Mouse (Mus musculus): ENCODE data around the gene Slf2. TPM values are rescaled to one million over a fixed set of nuclear protein-coding genes. Genes with fewer than 3 reads are reported as not detected.

The Slf2 gene
- polyA plus RNA-seq, 1 experiment from 2014 or later = 25.8 TPM

DNA sequence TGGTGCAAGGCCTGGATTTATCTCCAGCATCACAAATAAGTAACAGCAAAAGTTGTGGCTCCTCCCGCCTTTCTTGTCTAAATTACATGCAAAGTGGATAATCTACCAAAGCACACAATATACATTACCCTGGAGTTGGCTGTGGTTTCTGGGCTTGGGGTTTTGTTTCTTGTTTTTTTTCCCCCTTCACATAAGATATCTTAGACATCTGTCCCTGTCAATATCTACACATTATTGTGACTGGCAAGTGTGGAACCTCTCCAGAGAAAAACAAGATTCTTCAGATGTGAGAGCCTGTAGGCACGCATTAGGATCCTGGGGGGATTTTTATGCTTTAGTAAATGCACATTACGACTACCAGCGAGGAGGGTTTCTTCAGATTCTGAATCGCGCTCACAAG, 12.8 kb upstream of the Slf2 start:
- no peak overlapping the region for H3K9ac ChIP-seq
- no peak overlapping the region for H3K4me3 ChIP-seq
- WGBS (ENCODE audit: insufficient replicate concordance) = 73% methylated on average over 6 of the region's 6 CpGs
- no peaks in the 10 kb centered on the region for H3K27me3 ChIP-seq (replicated peaks)
- 0 out of 2 replicates have a peak, but pooled peaks cover 7% of the 10 kb centered on the region for H3K4me1 ChIP-seq
- H3K36me3 ChIP-seq = no peaks in the 10 kb centered on the region
- no peak overlapping the region for H3K27ac ChIP-seq
- H3K9me3 ChIP-seq (replicated peaks) = no peaks in the 10 kb centered on the region
- ATAC-seq = no peak
- no peak overlapping the region for H3K4me2 ChIP-seq

DNA sequence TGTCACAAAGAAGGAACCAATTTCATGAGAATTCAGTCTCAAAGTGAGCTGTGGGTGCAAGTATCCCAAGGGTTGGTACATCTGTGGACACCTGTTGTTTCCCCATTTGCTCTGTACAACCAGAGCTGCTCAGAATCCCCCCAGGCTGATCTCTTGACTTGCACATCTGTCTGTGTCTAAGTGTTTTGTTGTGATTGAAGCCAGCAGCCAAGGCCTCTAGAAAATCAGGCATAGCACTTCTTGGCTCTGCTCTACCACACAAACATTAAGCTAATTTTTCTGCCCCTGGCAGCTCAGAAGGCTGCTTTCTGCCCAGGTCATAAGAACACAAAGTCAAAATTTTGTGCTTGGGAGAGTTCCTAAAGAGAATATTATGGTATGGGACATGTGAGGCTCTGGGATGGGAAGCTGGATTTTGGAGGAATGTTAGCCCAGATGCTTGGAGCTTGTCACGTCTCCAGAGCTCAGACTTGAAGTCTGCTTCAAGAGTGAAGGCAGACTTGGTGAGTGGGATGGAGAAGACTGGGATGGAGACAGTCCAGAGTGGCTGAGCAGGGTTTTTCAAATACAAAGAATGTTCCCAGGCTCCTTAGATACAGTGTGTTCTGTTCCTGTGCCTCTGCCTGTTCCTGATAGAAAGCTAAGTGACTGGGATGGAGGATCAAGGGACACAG, 9.3 kb upstream of the Slf2 start:
- Histone ChIP-seq H3K27ac (no peak overlapping the region), H3K4me2 (no peak overlapping the region), H3K4me3 (no peak overlapping the region), H3K36me3 (no peaks in the 10 kb centered on the region), H3K9me3 (replicated peaks) (no peaks in the 10 kb centered on the region), H3K9ac (no peak overlapping the region), H3K4me1 (no peaks in the 10 kb centered on the region), H3K27me3 (replicated peaks) (no peaks in the 10 kb centered on the region)
- 30% methylated on average over 1 of the region's 1 CpGs for WGBS (ENCODE audit: insufficient replicate concordance)
- no peak for ATAC-seq

DNA sequence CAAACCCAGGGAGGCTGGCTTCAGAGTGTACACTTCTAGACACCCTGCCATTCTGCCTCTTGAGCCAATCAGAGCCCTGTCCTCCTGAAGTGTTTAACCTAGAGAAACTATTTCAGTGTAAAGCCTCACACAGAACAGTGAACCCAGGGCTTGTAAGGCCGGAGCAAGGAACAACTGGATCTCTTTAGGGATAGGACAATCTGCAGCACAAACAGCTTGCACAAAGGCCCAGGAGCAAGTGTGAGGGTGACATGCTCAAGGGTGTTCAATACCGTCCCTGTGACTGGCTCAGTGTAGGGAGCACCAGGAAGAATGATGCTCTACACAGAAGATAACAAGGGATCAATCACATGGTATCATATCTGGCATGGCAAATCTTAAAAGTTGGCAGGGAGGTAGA, 8.4 kb upstream of the Slf2 start:
- H3K36me3 ChIP-seq = no peaks in the 10 kb centered on the region
- H3K4me3 ChIP-seq = no peak overlapping the region
- 0 out of 2 replicates have a peak, but pooled peaks cover under 1% of the 10 kb centered on the region for H3K27me3 ChIP-seq (replicated peaks)
- H3K9ac ChIP-seq = no peak overlapping the region
- no peak overlapping the region for H3K4me2 ChIP-seq
- no peak for ATAC-seq
- WGBS (ENCODE audit: insufficient replicate concordance) = 56% methylated on average over 2 of the region's 2 CpGs
- no peaks in the 10 kb centered on the region for H3K9me3 ChIP-seq (replicated peaks)
- peaks cover under 1% of the 10 kb centered on the region; the same call in 1 of the 2 replicates for H3K4me1 ChIP-seq
- H3K27ac ChIP-seq = no peak overlapping the region

DNA sequence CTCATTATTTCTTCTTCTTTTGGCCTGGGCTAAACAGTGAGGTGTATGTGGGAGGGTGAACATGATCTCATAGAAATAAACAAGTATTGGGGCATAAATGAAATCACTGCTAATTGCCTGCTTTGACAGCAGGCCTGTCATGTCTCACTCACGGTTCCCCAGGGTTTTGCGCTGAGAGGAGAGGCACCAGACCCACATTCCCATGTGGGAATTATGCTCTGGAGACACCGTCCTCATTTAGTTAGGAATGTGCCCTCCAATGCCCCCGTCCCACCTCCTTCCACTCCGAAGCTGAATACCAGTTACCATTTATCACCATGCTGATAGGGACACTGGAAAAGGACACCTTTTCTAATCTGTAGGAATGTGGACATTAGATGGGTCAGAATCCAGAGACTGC, 6.3 kb upstream of the Slf2 start:
- Histone ChIP-seq H3K9me3 (replicated peaks) (no peaks in the 10 kb centered on the region), H3K36me3 (no peaks in the 10 kb centered on the region), H3K27ac (no peak overlapping the region), H3K4me1 (peaks cover 14% of the 10 kb centered on the region), H3K27me3 (replicated peaks) (0 out of 2 replicates have a peak, but pooled peaks cover 3% of the 10 kb centered on the region), H3K4me3 (no peak overlapping the region), H3K4me2 (no peak overlapping the region), H3K9ac (no peak overlapping the region)
- WGBS (ENCODE audit: insufficient replicate concordance) = 67% methylated on average over 5 of the region's 5 CpGs
- ATAC-seq = no peak

DNA sequence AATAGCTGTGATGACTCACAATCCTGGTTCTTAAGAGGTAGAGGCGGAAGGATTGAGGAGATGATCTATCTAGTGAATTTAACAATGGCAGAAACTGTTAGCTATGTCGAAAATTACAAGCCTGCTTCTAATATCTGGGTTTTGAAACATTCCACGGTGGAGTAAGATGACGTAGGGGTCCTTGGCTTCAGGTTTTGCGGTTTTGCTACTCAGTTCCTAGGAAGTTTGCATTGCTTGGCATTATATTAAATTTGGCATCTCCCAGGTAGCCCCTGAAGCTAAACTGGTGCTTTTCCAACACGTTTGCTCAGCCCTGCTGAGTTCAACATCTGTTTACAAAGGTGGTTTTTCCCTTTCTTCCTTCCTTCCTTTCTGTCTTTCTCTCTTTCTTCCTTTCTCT, 4.2 kb upstream of the Slf2 start:
- 0 out of 2 replicates have a peak, but pooled peaks cover 3% of the 10 kb centered on the region for H3K27me3 ChIP-seq (replicated peaks)
- H3K9me3 ChIP-seq (replicated peaks) = no peaks in the 10 kb centered on the region
- H3K4me1 ChIP-seq = peaks cover 24% of the 10 kb centered on the region
- no peak overlapping the region for H3K4me3 ChIP-seq
- H3K27ac ChIP-seq = no peak overlapping the region
- WGBS (ENCODE audit: insufficient replicate concordance) = 59% methylated on average over 6 of the region's 6 CpGs
- H3K36me3 ChIP-seq = no peaks in the 10 kb centered on the region
- H3K9ac ChIP-seq = no peak overlapping the region
- H3K4me2 ChIP-seq = no peak overlapping the region
- ATAC-seq = no peak

DNA sequence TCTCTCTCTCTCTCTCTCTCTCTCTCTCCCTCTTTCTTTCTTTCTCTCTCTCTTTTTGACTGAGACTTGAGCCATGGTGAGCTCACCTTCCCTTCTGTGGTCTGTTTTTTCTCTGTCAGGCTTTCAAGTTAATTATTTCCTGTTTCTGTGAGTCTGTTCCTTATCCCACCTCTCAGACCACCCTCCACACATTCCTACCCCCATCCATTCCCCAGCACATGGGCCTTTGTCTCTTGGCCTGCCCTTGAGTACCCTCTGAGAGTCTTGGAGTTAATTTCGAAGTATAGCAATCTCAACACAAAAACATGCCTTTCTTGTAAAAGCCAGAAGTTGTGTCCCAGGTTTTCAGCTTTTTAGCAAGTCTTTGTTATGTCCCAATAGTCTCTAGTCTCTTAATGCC, 3.7 kb upstream of the Slf2 start:
- 0 out of 2 replicates have a peak, but pooled peaks cover 3% of the 10 kb centered on the region for H3K27me3 ChIP-seq (replicated peaks)
- no peak overlapping the region for H3K4me2 ChIP-seq
- ATAC-seq = no peak
- no peaks in the 10 kb centered on the region for H3K9me3 ChIP-seq (replicated peaks)
- no peak overlapping the region for H3K27ac ChIP-seq
- H3K4me3 ChIP-seq = no peak overlapping the region
- no peaks in the 10 kb centered on the region for H3K36me3 ChIP-seq
- H3K4me1 ChIP-seq = peaks cover 27% of the 10 kb centered on the region
- no peak overlapping the region for H3K9ac ChIP-seq
- WGBS (ENCODE audit: insufficient replicate concordance) = 32% methylated on average over 1 of the region's 1 CpGs

DNA sequence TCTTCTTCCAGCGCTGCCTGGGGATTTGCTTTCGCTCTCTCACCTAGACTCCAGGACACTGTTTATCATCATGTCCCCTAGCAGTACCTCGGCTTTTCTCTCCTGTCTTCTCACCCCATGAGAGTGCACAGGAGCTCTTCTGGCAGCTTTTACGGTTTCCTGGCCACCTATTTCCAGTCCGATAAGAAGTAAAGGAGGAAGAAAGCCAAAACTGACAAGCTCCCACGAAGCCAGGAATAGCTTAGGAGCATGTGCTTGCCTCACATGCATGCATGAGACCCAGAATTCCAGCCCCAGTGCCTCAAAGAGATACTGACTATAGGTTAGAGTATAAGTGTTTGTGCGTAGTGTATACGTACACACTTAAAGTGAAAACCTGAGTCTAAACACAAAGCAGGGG, 2.8 kb upstream of the Slf2 start:
- H3K4me2 ChIP-seq = 0 out of 2 replicates have a peak overlapping the region, but pooled peaks have one; percentile 21
- peak overlapping the region; percentile 48; the same call in 1 of the 2 replicates for H3K27ac ChIP-seq
- peaks cover 34% of the 10 kb centered on the region for H3K4me1 ChIP-seq
- H3K9ac ChIP-seq = no peak overlapping the region; the same call in 1 of the 2 replicates
- no peak overlapping the region for H3K4me3 ChIP-seq
- peaks cover 5% of the 10 kb centered on the region for H3K36me3 ChIP-seq
- H3K9me3 ChIP-seq (replicated peaks) = no peaks in the 10 kb centered on the region
- WGBS (ENCODE audit: insufficient replicate concordance) = 36% methylated on average over 8 of the region's 8 CpGs
- H3K27me3 ChIP-seq (replicated peaks) = 0 out of 2 replicates have a peak, but pooled peaks cover 3% of the 10 kb centered on the region
- ATAC-seq = no peak

DNA sequence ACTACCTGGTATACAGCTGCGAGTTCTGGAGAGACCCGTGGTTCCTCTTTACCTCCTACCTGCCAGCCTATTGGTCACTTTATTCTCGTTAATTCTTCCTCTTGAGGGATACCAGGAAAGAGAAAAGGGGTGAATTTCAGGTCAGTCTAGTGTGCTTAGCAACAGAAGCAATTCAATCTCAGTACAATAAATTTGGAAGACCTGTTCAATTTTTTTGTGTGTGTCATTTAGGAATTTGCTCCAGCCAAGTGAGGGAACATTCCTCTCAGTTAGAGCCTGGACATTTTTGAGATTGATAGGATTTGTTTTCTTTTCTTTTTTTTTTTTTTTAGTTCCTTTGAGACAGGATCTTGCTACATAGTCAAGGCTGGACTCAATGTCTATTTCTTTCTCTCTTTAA, 1.7 kb upstream of the Slf2 start:
- no peaks in the 10 kb centered on the region for H3K9me3 ChIP-seq (replicated peaks)
- H3K4me3 ChIP-seq = no peak overlapping the region
- H3K27me3 ChIP-seq (replicated peaks) = 0 out of 2 replicates have a peak, but pooled peaks cover 3% of the 10 kb centered on the region
- peaks cover 38% of the 10 kb centered on the region for H3K4me1 ChIP-seq
- 35% methylated on average over 3 of the region's 3 CpGs for WGBS (ENCODE audit: insufficient replicate concordance)
- H3K36me3 ChIP-seq = peaks cover 14% of the 10 kb centered on the region
- no peak overlapping the region for H3K9ac ChIP-seq
- no peak overlapping the region for H3K4me2 ChIP-seq
- no peak overlapping the region for H3K27ac ChIP-seq
- ATAC-seq = no peak

DNA sequence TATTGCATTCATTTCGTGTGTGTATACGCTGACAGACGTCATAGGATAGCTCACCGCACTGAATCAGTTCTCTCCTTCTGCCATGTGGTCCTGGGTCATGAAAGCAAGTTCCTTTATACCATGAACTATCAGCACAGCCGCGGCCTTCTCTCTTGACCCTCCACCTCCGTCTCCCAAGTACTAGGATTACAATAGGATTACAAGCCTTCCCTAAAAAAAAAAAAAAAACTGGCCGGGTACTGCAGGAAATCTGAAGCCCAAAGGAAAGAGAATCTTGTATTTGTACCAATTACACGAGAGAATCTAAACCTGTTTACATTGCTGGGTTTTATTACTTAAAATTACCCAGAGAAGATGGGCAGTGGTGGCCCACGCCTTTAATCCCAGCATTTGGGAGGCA, 1.3 kb upstream of the Slf2 start:
- Histone ChIP-seq H3K36me3 (peaks cover 17% of the 10 kb centered on the region), H3K27me3 (replicated peaks) (0 out of 2 replicates have a peak, but pooled peaks cover 3% of the 10 kb centered on the region), H3K4me2 (peak overlapping the region; percentile 88), H3K4me3 (no peak overlapping the region), H3K9me3 (replicated peaks) (no peaks in the 10 kb centered on the region), H3K9ac (no peak overlapping the region), H3K27ac (no peak overlapping the region), H3K4me1 (peaks cover 38% of the 10 kb centered on the region)
- 58% methylated on average over 10 of the region's 10 CpGs for WGBS (ENCODE audit: insufficient replicate concordance)
- ATAC-seq = no peak

DNA sequence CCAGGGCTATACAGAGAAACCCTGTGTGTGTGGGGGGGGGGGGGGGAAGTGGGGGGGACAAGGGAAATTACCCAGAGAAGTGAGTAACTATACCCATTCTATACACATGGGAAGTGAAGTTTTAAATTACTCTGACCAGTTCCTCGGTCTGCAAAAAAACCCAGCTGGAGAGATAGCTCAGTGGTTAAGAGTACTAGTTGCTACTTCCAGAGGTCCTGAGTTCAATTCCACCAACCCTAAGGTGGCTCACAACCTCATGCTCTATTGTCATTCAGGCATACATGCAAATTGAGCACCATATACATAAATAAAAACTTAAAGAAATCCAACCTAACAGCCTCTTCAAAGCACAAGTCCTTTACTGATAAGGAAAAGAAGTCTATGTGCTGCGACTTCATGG, 829 bp upstream of the Slf2 start:
- 29% methylated on average over 2 of the region's 2 CpGs for whole genome bisulfite sequencing (ENCODE audit: insufficient replicate concordance)
- ATAC-seq = no peak
- Histone ChIP-seq H3K4me2 (peak overlapping the region; percentile 88), H3K27me3 (replicated peaks) (0 out of 2 replicates have a peak, but pooled peaks cover 3% of the 10 kb centered on the region), H3K27ac (peak overlapping the region; percentile 75; the same call in 1 of the 2 replicates), H3K9me3 (replicated peaks) (no peaks in the 10 kb centered on the region), H3K4me1 (peaks cover 38% of the 10 kb centered on the region), H3K4me3 (peak overlapping the region; percentile 94), H3K36me3 (peaks cover 21% of the 10 kb centered on the region), H3K9ac (peak overlapping the region; percentile 87)

DNA sequence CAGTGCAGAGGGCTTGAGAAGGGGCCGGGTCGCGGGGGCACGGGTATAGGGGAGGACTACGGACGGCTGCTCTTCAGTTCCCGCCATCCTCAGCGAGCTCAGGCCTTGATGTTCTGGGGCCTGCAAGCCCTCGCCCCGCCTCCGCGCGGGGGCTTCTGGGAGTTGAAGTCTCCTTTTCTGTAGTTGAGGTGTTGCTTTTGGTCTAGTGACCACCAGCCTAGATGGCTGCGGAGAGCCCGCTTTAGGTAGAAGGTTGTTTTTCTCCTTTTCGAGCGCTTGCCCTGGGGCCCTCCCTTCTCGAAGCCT, 456 bp downstream of the Slf2 start:
- WGBS (ENCODE audit: insufficient replicate concordance) = under 1% methylated on average over 18 of the region's 18 CpGs
- Histone ChIP-seq H3K9ac (peak overlapping the region; percentile 87), H3K4me3 (peak overlapping the region; percentile 94), H3K4me2 (peak overlapping the region; percentile 88), H3K36me3 (peaks cover 33% of the 10 kb centered on the region), H3K9me3 (replicated peaks) (no peaks in the 10 kb centered on the region), H3K27ac (peak overlapping the region; percentile 85), H3K4me1 (peaks cover 38% of the 10 kb centered on the region), H3K27me3 (replicated peaks) (0 out of 2 replicates have a peak, but pooled peaks cover 3% of the 10 kb centered on the region)
- ATAC-seq = peak; percentile 87

DNA sequence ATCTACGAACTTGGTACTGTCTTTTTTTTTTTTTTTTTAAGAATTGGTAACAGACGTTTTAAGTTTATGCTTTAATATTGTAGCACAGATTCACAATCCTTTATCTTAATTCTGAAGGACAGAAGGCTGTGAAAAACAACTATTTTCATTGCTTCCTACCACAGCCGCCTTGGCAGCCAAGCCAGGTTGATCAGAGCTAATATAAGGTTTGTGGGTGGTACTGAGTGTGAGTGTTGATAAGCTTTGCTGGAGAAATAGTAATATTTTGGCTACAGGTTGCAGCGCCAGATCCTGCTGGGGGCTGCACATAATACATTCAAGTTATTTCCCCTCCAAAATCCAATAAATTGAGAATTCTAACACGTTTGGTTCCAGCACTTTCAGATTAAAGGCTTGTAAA, 1.1 kb downstream of the Slf2 start:
- H3K9me3 ChIP-seq (replicated peaks) = no peaks in the 10 kb centered on the region
- peak overlapping the region; percentile 88 for H3K4me2 ChIP-seq
- peaks cover 39% of the 10 kb centered on the region for H3K36me3 ChIP-seq
- peak overlapping the region; percentile 87 for H3K9ac ChIP-seq
- WGBS (ENCODE audit: insufficient replicate concordance) = 31% methylated on average over 5 of the region's 5 CpGs
- H3K4me3 ChIP-seq = peak overlapping the region; percentile 94
- H3K4me1 ChIP-seq = peaks cover 38% of the 10 kb centered on the region
- ATAC-seq = no peak
- H3K27ac ChIP-seq = 0 out of 2 replicates have a peak overlapping the region, but pooled peaks have one; percentile 3
- H3K27me3 ChIP-seq (replicated peaks) = 0 out of 2 replicates have a peak, but pooled peaks cover 3% of the 10 kb centered on the region
